Mouse (Mus musculus) limb, embryonic 10.5 days (tissue): ENCODE data around the gene Lpcat2. TPM values are rescaled to one million over a fixed set of nuclear protein-coding genes. Genes with fewer than 3 reads are reported as not detected.

ENCODE experiments used
- DNase-seq: peaks from one replicate; pipeline ENCODE4 v3.0.0-alpha.2; 2017; ENCODE audit warnings: low spot score
- H3K27ac ChIP-seq: fragments of 300-500 bp; sonication (generic); 2 replicates; pipeline ENCODE4 v1.5.1; 2016; ENCODE audit warnings: mild to moderate bottlenecking
- H3K27me3 ChIP-seq: fragments of 300-500 bp; sonication (generic); 2 replicates; pipeline ENCODE4 v1.6.1; 2016; ENCODE audit warnings: low read depth, mild to moderate bottlenecking; ENCODE audit not compliant: poor library complexity, severe bottlenecking
- H3K36me3 ChIP-seq: fragments of 300-500 bp; sonication (generic); 2 replicates; pipeline ENCODE4 v1.6.1; 2016; ENCODE audit warnings: mild to moderate bottlenecking, moderate library complexity
- H3K4me1 ChIP-seq: fragments of 300-500 bp; sonication (generic); 2 replicates; pipeline ENCODE4 v1.6.1; 2016
- H3K4me3 ChIP-seq: fragments of 300-500 bp; sonication (generic); 2 replicates; pipeline ENCODE4 v1.5.1; 2016; ENCODE audit warnings: mild to moderate bottlenecking, moderate library complexity
- H3K9me3 ChIP-seq: fragments of 300-500 bp; sonication (generic); replicated peaks from 2 replicates; pipeline ENCODE4 v1.6.1; 2016; ENCODE audit warnings: mild to moderate bottlenecking
- WGBS: fragments of 180-500 bp; shearing (Covaris S2); methylation state at CpG from one replicate; pipeline ENCODE4 v1.1.7; 2016; 5-methylcytosine and 5-hydroxymethylcytosine counted together
- polyA plus RNA-seq: library from polyadenylated mRNA; unstranded; fragments of >200 nt; fragmentation: Nextera tagmentation; extraction: Ambion mirVana; gene quantifications from 2 replicates; pipeline ENCODE4 v1.2.1, GENCODE M21; 2016

Gene Lpcat2
- polyA plus RNA-seq, 1 experiment from 2014 or later, result 7.8 TPM

DNA sequence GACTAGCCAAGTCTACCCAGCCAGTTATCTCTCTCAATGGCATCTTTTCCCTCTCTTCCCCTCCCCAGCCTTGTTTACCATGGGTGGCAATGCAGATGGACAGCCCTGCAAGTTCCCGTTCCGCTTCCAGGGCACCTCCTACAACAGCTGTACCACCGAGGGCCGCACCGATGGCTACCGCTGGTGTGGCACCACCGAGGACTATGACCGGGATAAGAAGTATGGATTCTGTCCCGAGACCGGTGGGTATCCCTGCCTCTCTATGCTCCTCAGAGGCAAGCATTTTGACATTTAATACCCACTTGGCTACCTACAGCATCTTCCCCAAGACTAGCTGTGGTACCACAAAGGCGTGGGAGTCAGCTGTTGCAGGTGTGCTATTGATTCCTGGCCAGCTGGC is 19.2 kb upstream of the Lpcat2 start:
- Histone ChIP-seq H3K9me3 (no peaks in the 10 kb centered on the region), H3K4me1 (no peaks in the 10 kb centered on the region), H3K27me3 (no peaks in the 10 kb centered on the region), H3K4me3 (no peak overlapping the region), H3K36me3 (peaks cover 100% of the 10 kb centered on the region), H3K27ac (no peak overlapping the region)
- DNase-seq, result no peak
- 97% methylated on average over 11 of the region's 11 CpGs for WGBS

DNA sequence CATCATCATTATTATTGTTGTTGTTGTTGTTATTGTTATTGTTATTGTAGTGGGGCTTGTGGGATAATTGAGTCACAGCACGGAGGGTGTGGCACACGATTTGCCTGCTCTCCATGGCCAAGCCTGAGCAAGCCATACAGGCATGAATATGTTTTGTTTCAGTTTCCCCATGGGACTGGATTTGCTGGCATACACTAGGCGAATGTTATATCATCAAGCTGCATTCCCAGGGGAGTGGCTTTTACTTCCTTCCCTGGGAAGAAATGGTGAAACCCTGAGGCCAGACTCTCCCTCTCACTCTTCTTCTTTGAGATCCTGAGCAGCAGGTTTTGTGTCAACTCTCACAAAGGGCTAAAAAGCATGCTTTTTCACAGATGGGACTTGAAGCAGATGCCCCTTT is 16.5 kb upstream of the Lpcat2 start:
- Histone ChIP-seq H3K36me3 (peaks cover 100% of the 10 kb centered on the region), H3K9me3 (no peaks in the 10 kb centered on the region), H3K4me3 (no peak overlapping the region), H3K27ac (no peak overlapping the region), H3K4me1 (no peaks in the 10 kb centered on the region), H3K27me3 (no peaks in the 10 kb centered on the region)
- DNase-seq, result no peak
- WGBS, result 85% methylated on average over 3 of the region's 3 CpGs

DNA sequence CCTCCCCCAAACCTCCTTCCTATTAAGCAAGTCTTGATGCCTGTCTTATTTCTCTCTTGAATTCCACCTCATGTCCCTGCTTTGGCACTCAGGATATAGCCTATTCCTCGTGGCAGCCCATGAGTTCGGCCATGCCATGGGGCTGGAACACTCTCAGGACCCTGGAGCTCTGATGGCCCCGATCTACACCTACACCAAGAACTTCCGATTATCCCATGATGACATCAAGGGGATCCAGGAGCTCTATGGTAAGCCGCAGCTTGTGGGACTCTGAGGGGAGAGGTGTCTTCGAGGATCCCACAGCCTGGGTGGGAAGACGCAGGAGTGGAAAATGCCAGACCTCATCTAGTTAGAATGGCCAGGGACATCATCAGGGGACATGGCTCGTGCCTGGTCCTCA is 16.0 kb upstream of the Lpcat2 start:
- 92% methylated on average over 8 of the region's 8 CpGs for WGBS
- no peaks in the 10 kb centered on the region for H3K9me3 ChIP-seq
- peaks cover 100% of the 10 kb centered on the region for H3K36me3 ChIP-seq
- DNase-seq, result no peak
- no peak overlapping the region for H3K27ac ChIP-seq
- no peaks in the 10 kb centered on the region for H3K27me3 ChIP-seq
- no peaks in the 10 kb centered on the region for H3K4me1 ChIP-seq
- no peak overlapping the region for H3K4me3 ChIP-seq

DNA sequence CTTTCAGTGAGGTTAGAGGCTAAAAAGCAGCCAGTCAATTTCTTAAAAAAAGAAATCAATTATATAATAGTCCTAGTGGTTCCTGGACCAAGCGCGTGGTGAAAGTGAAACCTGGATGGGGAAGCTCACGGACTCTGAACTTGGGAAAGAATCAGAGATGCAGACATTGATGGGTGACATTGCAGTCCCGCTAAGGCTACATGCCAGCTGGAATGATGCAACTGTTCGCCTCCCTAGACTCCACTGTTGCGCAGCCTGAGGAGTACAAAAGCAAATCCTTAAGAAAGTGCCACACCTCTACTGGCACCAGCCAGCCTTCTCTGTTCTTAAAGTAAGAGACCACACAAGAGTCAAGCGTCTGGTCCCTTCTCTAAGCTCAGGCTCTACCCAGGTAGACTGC is 15.3 kb upstream of the Lpcat2 start:
- H3K9me3 ChIP-seq, result no peaks in the 10 kb centered on the region
- peaks cover 100% of the 10 kb centered on the region for H3K36me3 ChIP-seq
- no peak for DNase-seq
- no peaks in the 10 kb centered on the region for H3K4me1 ChIP-seq
- H3K4me3 ChIP-seq, result no peak overlapping the region
- H3K27ac ChIP-seq, result no peak overlapping the region
- 93% methylated on average over 7 of the region's 7 CpGs for WGBS
- no peaks in the 10 kb centered on the region for H3K27me3 ChIP-seq

DNA sequence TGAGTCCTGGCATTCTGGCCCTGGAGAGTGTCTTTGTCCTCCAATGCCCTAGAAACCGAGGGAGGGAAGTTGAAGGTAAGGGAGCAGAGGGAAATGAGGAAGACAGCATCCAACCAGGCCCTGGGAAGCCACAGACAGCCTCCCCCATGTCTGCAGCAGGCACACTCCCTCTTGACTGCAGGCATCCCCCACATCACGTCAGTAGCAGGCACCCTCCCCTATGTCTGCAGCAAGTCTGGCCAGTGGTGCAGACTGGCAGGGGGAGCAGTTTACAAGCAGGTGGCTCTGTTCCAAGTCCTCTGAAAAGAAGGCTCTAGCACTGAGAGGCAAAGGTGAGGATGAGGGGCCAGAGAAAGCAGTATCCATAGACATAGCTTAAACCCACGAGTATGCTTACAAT is 8.5 kb upstream of the Lpcat2 start:
- no peaks in the 10 kb centered on the region for H3K9me3 ChIP-seq
- no peak for DNase-seq
- peaks cover 100% of the 10 kb centered on the region for H3K36me3 ChIP-seq
- no peaks in the 10 kb centered on the region for H3K27me3 ChIP-seq
- H3K4me1 ChIP-seq, result 0 out of 2 replicates have a peak, but pooled peaks cover 4% of the 10 kb centered on the region
- H3K27ac ChIP-seq, result 0 out of 2 replicates have a peak overlapping the region, but pooled peaks have one; percentile 17
- WGBS, result 72% methylated on average over 3 of the region's 3 CpGs
- no peak overlapping the region for H3K4me3 ChIP-seq

DNA sequence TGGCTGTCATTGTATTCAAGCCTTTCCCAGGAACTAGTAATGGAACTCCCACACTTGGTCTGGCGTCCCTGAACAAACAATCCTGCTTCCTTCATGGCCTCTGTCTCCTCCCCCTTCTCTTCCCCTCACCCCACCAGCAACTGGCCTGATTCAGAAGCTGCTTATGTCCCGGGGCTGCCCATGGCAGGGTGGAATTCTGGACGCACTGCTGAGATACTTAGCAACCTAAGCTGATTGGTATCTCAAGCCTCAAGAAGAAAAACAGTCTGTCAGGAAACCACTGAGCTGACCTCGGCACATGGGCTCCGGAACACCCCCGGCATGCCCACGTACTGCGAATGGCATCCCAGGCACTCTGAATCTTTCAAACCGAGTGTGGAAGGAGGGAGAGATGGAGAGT is 7.8 kb upstream of the Lpcat2 start:
- H3K9me3 ChIP-seq, result no peaks in the 10 kb centered on the region
- WGBS, result 71% methylated on average over 9 of the region's 9 CpGs
- no peak overlapping the region for H3K27ac ChIP-seq
- 0 out of 2 replicates have a peak, but pooled peaks cover 4% of the 10 kb centered on the region for H3K4me1 ChIP-seq
- no peak overlapping the region for H3K4me3 ChIP-seq
- no peak for DNase-seq
- no peaks in the 10 kb centered on the region for H3K27me3 ChIP-seq
- H3K36me3 ChIP-seq, result peaks cover 100% of the 10 kb centered on the region

DNA sequence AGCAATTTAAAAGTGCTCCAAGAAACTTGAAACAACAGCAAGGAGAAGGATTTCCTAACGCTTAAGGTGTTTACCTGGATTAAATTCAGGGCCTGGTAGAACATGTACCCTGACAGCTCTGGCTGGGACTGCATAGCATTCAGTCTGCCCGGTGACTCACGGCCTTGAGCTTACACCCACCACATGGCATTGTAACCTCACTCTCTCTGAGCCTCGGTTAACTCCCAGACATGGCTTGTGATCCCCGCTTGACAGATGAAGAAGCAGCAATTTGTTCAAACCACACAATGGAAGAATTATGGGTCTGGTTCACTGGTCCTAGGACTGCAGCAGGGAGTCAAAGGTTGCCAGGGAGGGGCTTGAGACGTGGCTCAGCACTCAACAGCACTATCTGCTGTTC is 5.9 kb upstream of the Lpcat2 start:
- Histone ChIP-seq H3K4me3 (no peak overlapping the region), H3K27ac (no peak overlapping the region), H3K36me3 (peaks cover 100% of the 10 kb centered on the region), H3K4me1 (0 out of 2 replicates have a peak, but pooled peaks cover 4% of the 10 kb centered on the region), H3K9me3 (no peaks in the 10 kb centered on the region), H3K27me3 (no peaks in the 10 kb centered on the region)
- no peak for DNase-seq
- 75% methylated on average over 6 of the region's 6 CpGs for WGBS

DNA sequence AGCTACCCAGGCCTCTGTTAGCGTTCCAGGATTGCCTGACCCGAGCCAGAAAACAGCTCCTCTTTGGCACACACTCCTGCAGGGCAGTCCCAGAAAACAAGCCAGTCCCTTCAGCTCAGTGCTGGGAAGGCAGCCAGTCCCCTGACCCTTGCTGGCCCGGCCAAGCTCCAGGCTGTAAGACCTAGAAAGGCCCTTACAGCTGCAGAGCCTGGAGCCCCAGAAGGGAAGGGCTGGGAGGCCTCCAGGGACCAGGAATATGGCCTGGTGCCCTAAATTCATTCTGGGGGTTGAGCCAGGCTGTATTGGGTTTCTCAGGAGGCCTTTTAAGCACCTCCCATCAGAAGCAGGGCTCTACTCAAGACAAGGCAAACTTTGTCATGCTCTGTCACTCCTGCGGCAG is 4.9 kb upstream of the Lpcat2 start:
- H3K27ac ChIP-seq, result no peak overlapping the region
- DNase-seq, result peak; percentile 26
- no peak overlapping the region for H3K4me3 ChIP-seq
- no peaks in the 10 kb centered on the region for H3K27me3 ChIP-seq
- 85% methylated on average over 4 of the region's 4 CpGs for WGBS
- H3K36me3 ChIP-seq, result peaks cover 94% of the 10 kb centered on the region
- H3K4me1 ChIP-seq, result peaks cover 11% of the 10 kb centered on the region
- H3K9me3 ChIP-seq, result no peaks in the 10 kb centered on the region

DNA sequence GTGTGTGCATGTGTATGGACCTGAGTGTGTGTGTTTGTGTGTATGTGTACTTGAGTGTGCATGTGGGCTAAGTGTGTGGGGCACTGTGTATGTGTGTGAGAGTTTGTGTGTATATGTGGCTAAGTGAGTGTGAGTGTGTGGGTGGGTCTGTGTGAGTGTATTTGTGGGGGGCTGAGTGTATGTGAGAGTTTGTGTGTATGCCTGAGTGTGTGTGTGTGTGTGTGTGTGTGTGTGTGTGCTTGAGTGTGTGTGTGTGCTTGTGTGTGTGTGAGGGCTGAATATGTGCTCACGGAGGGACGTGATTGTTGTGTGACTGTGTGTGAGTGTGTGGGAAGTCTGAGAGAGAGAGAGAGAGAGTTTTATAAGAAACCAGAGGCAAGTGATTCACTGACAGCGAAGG is 3.8 kb upstream of the Lpcat2 start:
- WGBS, result 95% methylated on average over 3 of the region's 3 CpGs
- peaks cover 22% of the 10 kb centered on the region for H3K4me1 ChIP-seq
- H3K36me3 ChIP-seq, result peaks cover 83% of the 10 kb centered on the region
- peaks cover 6% of the 10 kb centered on the region; the same call in 1 of the 2 replicates for H3K27me3 ChIP-seq
- no peak overlapping the region for H3K27ac ChIP-seq
- no peak overlapping the region for H3K4me3 ChIP-seq
- peak; percentile 15 for DNase-seq
- H3K9me3 ChIP-seq, result no peaks in the 10 kb centered on the region

DNA sequence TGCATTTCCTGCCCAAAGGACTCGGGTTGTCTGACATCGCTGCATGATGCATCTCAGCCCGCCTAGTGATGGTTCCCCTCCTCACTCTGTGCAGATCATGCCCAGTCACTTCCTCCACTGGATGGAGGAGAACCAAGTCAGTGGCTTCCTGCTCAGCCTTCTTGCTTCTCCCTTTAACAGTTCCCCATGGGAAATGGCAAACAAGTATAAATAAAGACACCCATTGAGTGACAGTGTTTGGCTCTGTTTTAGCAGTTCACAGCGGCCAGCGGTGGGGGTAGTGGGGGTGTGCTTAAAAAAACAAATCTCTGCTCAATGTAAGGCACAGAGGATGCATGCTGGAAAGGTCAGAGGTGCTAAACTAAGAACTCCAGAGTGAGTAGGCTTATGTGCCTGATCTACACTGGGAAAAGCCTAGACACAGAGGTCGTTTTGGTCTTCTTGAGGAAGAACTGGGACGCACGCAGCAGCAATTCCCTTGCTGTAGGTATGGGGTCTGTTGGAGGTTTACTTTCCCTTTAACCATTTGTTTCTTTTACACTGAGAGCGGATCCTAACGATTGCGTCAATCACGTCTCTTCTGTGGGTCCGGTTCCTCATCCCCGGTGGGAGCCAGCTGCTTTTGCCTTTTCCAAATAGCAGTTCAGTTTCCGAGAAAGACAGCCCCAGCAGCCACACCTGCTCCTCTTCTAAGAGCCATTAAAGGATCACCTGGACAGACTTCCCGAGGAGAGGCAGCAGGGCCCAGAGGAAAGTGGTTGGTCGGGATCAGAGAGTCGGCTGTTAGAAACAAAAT is 1.8 kb upstream of the Lpcat2 start:
- H3K4me3 ChIP-seq, result no peak overlapping the region
- H3K9me3 ChIP-seq, result no peaks in the 10 kb centered on the region
- H3K27me3 ChIP-seq, result peaks cover 6% of the 10 kb centered on the region; the same call in 1 of the 2 replicates
- 69% methylated on average over 18 of the region's 18 CpGs for WGBS
- H3K36me3 ChIP-seq, result peaks cover 63% of the 10 kb centered on the region
- H3K4me1 ChIP-seq, result peaks cover 18% of the 10 kb centered on the region
- no peak for DNase-seq
- no peak overlapping the region for H3K27ac ChIP-seq

DNA sequence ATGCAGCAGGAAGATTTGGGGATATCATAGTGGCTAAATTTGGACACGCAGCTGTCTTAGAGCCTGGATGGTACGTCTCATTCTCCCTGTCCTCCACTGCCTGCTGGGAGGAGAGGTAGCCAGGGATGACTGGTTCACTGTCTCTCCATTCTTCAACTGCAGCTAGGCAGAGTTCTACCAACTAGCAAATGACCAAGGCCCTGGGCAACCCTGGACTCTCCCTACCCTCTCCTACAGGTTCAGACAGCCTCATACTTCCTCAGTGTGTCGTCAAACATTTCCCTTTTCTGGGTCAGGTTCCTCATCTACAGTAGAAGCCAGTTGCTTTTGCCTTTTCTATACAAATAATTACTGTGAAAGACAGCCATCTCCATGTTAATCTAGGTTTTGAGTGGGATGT is 466 bp upstream of the Lpcat2 start:
- 94% methylated on average over 3 of the region's 3 CpGs for WGBS
- no peak overlapping the region for H3K27ac ChIP-seq
- H3K27me3 ChIP-seq, result peaks cover 6% of the 10 kb centered on the region; the same call in 1 of the 2 replicates
- peaks cover 27% of the 10 kb centered on the region for H3K4me1 ChIP-seq
- H3K4me3 ChIP-seq, result no peak overlapping the region
- peaks cover 50% of the 10 kb centered on the region for H3K36me3 ChIP-seq
- DNase-seq, result no peak
- no peaks in the 10 kb centered on the region for H3K9me3 ChIP-seq

DNA sequence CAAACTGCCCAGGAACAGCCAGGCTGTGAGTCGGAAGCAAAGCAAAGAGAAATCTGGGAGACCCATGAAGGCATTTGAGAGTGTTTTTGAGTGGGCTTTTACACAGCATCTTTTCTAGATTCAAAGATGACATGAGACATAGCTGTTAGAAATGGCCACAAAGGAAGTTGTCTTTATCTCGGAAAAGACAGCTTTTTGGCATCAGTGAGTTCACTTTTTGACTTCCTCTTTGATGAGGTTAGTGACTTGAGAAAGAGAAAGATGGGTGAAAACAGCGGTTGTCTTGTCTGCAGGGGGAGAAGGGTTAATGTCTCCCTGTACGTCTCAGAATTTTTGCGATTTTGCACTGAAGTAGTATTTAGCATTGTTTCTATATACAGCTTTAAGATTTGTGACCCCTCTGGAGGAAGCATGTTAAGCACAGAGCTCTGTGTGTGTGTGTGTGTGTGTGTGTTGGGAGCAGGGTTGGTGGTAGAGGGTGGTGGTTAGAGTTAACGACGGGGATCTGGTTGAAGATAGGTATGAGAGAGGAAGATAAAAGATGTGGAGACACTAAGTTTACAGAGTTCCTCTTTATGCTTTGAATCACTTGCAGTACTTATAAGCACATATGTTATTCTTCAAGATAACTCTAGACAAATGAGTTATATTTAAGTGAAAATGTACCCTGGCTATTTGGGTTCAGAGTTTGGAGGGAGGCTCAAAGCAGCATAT is 1.3 kb downstream of the Lpcat2 start:
- peaks cover 6% of the 10 kb centered on the region; the same call in 1 of the 2 replicates for H3K27me3 ChIP-seq
- 92% methylated on average over 7 of the region's 7 CpGs for WGBS

More for the DNA sequence above, 1.3 kb downstream of the Lpcat2 start:
- peak overlapping the region; percentile 88 for H3K27ac ChIP-seq
- H3K4me3 ChIP-seq, result peak overlapping the region; percentile 86
- peaks cover 27% of the 10 kb centered on the region for H3K4me1 ChIP-seq
- DNase-seq, result no peak
- H3K36me3 ChIP-seq, result peaks cover 32% of the 10 kb centered on the region
- H3K9me3 ChIP-seq, result no peaks in the 10 kb centered on the region
